Mouse (Mus musculus) monocyte, adult 59 days (primary cell): ENCODE results near the gene Gm5771. TPM values are rescaled to one million over a fixed set of nuclear protein-coding genes. Genes with fewer than 3 reads are reported as not detected.

Experiments
- total RNA-seq, 2 experiments: library from RNA; stranded (reverse); gene quantifications; one replicate each; pipeline ENCODE4 v1.2.4; 2023

The Gm5771 gene
- total RNA-seq = not detected

DNA sequence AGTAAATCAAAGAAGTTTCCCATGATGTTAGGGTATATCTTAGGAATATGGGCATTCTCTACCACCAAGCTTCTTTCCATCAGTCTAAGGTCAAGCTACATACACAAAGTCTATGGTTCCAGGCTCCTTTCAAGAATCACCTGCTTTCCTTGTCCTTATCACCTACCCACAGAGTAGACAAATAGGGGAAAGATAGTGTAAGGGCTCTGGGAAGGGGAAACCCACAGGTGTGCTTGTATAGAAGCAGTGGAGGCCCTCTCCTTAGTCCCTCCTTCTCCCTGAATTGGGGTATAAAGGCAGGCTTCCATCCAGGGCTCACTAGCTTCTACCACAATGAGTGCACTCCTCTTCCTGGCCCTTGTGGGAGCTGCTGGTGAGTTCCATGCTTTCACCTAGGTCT lies at the start of gene Gm5771:
Gene Gm5771, plus strand, starts transcription at position 301 of the 400 bp plus-strand sequence.

DNA sequence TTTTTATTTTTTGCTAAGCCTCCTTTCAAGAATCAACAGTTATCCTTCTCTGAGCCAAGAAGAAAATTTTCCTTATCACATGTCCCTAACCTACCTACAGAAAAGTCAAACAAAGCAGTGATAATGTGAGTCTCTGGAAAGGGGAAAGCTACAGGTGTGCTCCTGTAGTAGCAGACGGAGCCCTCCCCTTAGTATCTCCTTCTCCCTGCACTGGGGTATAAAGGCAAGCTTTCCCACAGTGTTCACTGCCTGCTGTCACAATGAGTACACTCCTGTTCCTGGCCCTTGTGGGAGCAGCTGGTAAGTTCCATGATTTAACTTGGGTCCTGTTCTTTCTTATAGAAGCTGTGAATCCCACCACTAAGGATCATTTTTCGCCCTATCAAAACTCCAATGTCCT lies 38.2 kb upstream of the Gm5771 start, which contains the start of gene Try10:
Gene Try10, plus strand, starts transcription at position 174 of the 400 bp plus-strand sequence.

DNA sequence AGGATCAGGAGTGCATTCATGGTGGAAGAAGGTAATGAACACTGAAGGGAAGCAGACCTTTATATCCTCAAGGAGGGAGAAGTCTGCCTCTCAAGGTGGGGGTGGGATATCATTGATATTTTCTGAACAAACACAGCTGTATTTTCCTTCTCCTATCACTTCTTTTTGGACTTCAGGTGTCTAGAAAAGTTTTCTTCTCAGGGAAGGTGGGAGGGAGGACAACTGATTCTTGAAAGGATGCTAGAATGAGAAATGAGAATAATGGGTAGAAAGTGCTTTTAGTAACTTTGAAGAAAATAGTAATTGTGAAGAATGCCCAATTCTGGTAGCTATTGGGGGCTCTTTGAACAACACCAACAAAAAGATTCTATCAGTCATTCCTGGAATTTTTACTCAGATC lies 14.6 kb upstream of the Gm5771 start, which contains the start of gene Prss3:
Gene Prss3, minus strand, starts transcription at position 101 of the 400 bp plus-strand sequence.

GRCm38 (mm10) chr6:41446045-41446444 lies 53.9 kb downstream of the Gm5771 start, which contains the start of gene Gm10334:
TSS of gene Gm10334 (minus strand) at chr6:41446145.

Other genes starting within 250 kb of the Gm5771 start
- not detected for gene Try4, start 90.1 kb upstream of the Gm5771 start, total RNA-seq
- 1 to 10 TPM in 1 of 2 experiments, not detected in 1; 1.4 TPM for gene Try5, start 75.5 kb upstream of the Gm5771 start, total RNA-seq
- not detected for gene Try10, start 38.3 kb upstream of the Gm5771 start, total RNA-seq
- not detected for gene Prss3, start 14.7 kb upstream of the Gm5771 start, total RNA-seq
- gene Gm10334, start 53.8 kb downstream of the Gm5771 start, total RNA-seq = not detected
- gene Prss1, start 66.6 kb downstream of the Gm5771 start, total RNA-seq = not detected
- 1 to 10 TPM in 1 of 2 experiments, not detected in 1; 1.8 TPM for gene Prss2, start 129.4 kb downstream of the Gm5771 start, total RNA-seq
- 1 to 10 TPM; 1.0 to 1.1 TPM for gene Ephb6, start 213.1 kb downstream of the Gm5771 start, total RNA-seq
- not detected for gene Trpv6, start 244.0 kb downstream of the Gm5771 start, total RNA-seq